Mouse (Mus musculus) cerebellum, adult 2 months (tissue): ENCODE results near the gene Gpc6.

ENCODE experiments used
- CTCF ChIP-seq: fragments of 200-500 bp; IDR thresholded peaks from 2 replicates; pipeline ENCODE4 v1.5.1; 2011; ENCODE audit warnings: low read depth, mild to moderate bottlenecking, control low read depth, low read length, moderate library complexity, borderline replicate concordance; ENCODE audit not compliant: insufficient read depth
- POLR2A ChIP-seq: fragments of 200-500 bp; IDR thresholded peaks from 2 replicates; pipeline ENCODE4 v1.6.1; 2011; ENCODE audit warnings: low read length, control low read depth, borderline replicate concordance; ENCODE audit not compliant: insufficient read depth

- TF ChIP-seq CTCF = no peak
- TF ChIP-seq POLR2A = no peak
Observed at GRCm38 (mm10) chr14:117390794-117391320, 465.7 kb downstream of the Gpc6 start.
